Mouse (Mus musculus) layer of hippocampus, adult 8-10 months (tissue): Measurements from ENCODE around the gene Ccm2. TPM values are rescaled to one million over a fixed set of nuclear protein-coding genes. Genes with fewer than 3 reads are reported as not detected.

ENCODE experiments used
- total RNA-seq, 4 experiments: library from RNA; stranded (reverse); gene quantifications; 2 replicates each; pipeline ENCODE4 v1.2.4; 2022

Gene Ccm2
- total RNA-seq, 4 experiments from 2014 or later = 47.4 to 53.9 (median 52.2) TPM

Other genes starting within 250 kb of the Ccm2 start
- gene Zmiz2, start 157.8 kb upstream of the Ccm2 start, total RNA-seq = 100 to 1,000 TPM; 157 to 169 (median 159) TPM
- gene Ppia, start 131.4 kb upstream of the Ccm2 start, total RNA-seq = 1,000 to 10,000 TPM; 1,319 to 1,646 (median 1,558) TPM
- 10 to 100 TPM; 26.4 to 39.8 (median 36.9) TPM for gene H2afv, start 102.4 kb upstream of the Ccm2 start, total RNA-seq
- 100 to 1,000 TPM; 202 to 239 (median 220) TPM for gene Purb, start 71.0 kb upstream of the Ccm2 start, total RNA-seq
- 1 to 10 TPM in 1 of 4 experiments, under 1 TPM in 3; 0.39 to 1.3 (median 0.51) TPM for gene Myo1g, start 25.9 kb upstream of the Ccm2 start, total RNA-seq
- 10 to 100 TPM; 35.7 to 52.6 (median 47.5) TPM for gene Nacad, start 59.2 kb downstream of the Ccm2 start, total RNA-seq
- gene Tbrg4, start 79.2 kb downstream of the Ccm2 start, total RNA-seq = 10 to 100 TPM; 45.5 to 52.5 (median 48.4) TPM
- not detected for gene Wap, start 91.8 kb downstream of the Ccm2 start, total RNA-seq
- 1 to 10 TPM; 4.8 to 7.3 (median 6.9) TPM for gene Ramp3, start 111.6 kb downstream of the Ccm2 start, total RNA-seq